Mouse (Mus musculus) common myeloid progenitor, adult 5-6 weeks (primary cell): ENCODE results near the gene Dmpk. TPM values are rescaled to one million over a fixed set of nuclear protein-coding genes. Genes with fewer than 3 reads are reported as not detected.
A peak's percentile ranks its signal among the peaks of the same experiment; 100 is the strongest.

Experiments
- ATAC-seq: replicated peaks from 2 replicates; pipeline ENCODE4 v1.8.0; 2016; ENCODE audit warnings: low read depth, mild to moderate bottlenecking, moderate TSS enrichment, inconsistent platforms; ENCODE audit not compliant: poor library complexity, severe bottlenecking
- total RNA-seq: library from RNA; stranded (forward); fragments of 200-1000, 187-1606 nt; gene quantifications from 2 replicates; pipeline ENCODE4 v1.2.3, GENCODE M21; 2017

Gene Dmpk
- total RNA-seq, 1 experiment from 2014 or later = 0.32 TPM

DNA sequence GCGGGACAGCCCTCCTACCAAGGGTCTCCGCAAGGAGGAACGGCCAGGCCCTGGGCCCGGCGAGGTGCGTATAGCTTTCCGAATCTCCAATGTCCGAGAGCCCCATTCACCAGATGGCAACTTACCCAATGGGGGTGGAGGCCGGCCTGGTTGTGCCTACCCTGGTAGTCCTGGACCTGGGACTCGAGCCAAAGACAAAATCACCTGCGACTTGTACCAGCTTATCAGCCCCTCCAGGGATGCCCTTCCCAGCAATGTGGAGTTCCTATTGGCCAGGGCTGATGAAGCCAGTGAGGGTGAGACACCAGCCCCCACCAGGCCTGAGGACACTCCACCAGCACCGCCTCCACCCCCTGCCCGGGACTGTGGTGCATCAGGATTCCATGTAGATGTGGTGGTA, 52.5 kb downstream of the Dmpk start:
- no peak for ATAC-seq

GRCm38 (mm10) chr7:19136673-19137334, 53.2 kb downstream of the Dmpk start:
- peak; percentile 33; the same call in 1 of the 2 replicates for ATAC-seq

DNA sequence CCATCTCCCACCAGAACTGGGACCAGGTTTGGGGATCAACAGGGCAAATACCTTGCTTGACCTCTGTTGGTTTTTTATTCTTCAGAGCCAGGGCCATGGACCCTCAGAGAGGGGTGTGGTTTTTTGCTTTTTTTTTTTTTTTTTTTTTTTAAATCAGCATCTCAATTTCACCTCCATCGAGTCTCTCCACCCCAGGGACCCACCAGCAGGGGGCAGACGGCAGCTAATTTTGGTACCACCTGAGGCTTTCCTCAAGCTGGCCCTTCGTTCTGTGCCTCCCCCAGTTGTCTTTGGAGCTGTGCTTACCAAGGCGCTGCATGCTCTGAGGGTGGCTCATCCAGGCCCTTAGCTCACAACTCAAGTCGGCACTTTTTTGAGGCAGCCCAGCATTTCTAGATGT, 53.7 kb downstream of the Dmpk start:
- ATAC-seq = peak; percentile 65; the same call in 1 of the 2 replicates

Other genes starting within 250 kb of the Dmpk start
- gene Mill2, start 243.9 kb upstream of the Dmpk start, total RNA-seq = 0.37 and 0.49 TPM in 2 replicates
- gene Pglyrp1, start 212.5 kb upstream of the Dmpk start, total RNA-seq = 2.2 and 10.0 TPM in 2 replicates
- 16.5 and 19.8 TPM in 2 replicates for gene Ccdc61, start 173.4 kb upstream of the Dmpk start, total RNA-seq
- gene Nova2, start 158.0 kb upstream of the Dmpk start, total RNA-seq = 0.14 TPM in 1 of 2 replicates, not detected in the other
- gene Nanos2, start 96.4 kb upstream of the Dmpk start, total RNA-seq = not detected in 2 replicates
- gene Mypop, start 92.6 kb upstream of the Dmpk start, total RNA-seq = 0.64 TPM in 1 of 2 replicates, not detected in the other
- gene Irf2bp1, start 79.8 kb upstream of the Dmpk start, total RNA-seq = 13.1 and 14.6 TPM in 2 replicates
- 0.50 TPM in 1 of 2 replicates, not detected in the other for gene Foxa3, start 60.3 kb upstream of the Dmpk start, total RNA-seq
- 48.9 and 54.0 TPM in 2 replicates for gene Sympk, start 59.5 kb upstream of the Dmpk start, total RNA-seq
- not detected in 2 replicates for gene Rsph6a, start 29.2 kb upstream of the Dmpk start, total RNA-seq
- gene Dmwd, start 7.6 kb upstream of the Dmpk start, total RNA-seq = 6.3 and 12.7 TPM in 2 replicates
- 3.1 and 5.1 TPM in 2 replicates for gene Six5, start 10.7 kb downstream of the Dmpk start, total RNA-seq
- gene Gm4969, start 34.5 kb downstream of the Dmpk start, total RNA-seq = 0.68 and 1.5 TPM in 2 replicates
- gene Fbxo46, start 36.0 kb downstream of the Dmpk start, total RNA-seq = 5.7 and 6.6 TPM in 2 replicates
- gene Qpctl, start 65.4 kb downstream of the Dmpk start, total RNA-seq = 3.7 and 5.4 TPM in 2 replicates
- gene Snrpd2, start 65.9 kb downstream of the Dmpk start, total RNA-seq = 73.5 and 79.5 TPM in 2 replicates
- not detected in 2 replicates for gene Gipr, start 82.3 kb downstream of the Dmpk start, total RNA-seq
- gene Eml2, start 92.6 kb downstream of the Dmpk start, total RNA-seq = 10.6 and 15.9 TPM in 2 replicates
- gene Gpr4, start 128.7 kb downstream of the Dmpk start, total RNA-seq = not detected in 2 replicates
- 22.4 and 24.0 TPM in 2 replicates for gene Opa3, start 144.5 kb downstream of the Dmpk start, total RNA-seq
- 47.6 and 61.7 TPM in 2 replicates for gene Vasp, start 188.0 kb downstream of the Dmpk start, total RNA-seq
- gene Ppm1n, start 196.2 kb downstream of the Dmpk start, total RNA-seq = not detected in 2 replicates
- 0.14 TPM in 1 of 2 replicates, not detected in the other for gene Rtn2, start 198.8 kb downstream of the Dmpk start, total RNA-seq
- 61.8 and 98.3 TPM in 2 replicates for gene Fosb, start 226.2 kb downstream of the Dmpk start, total RNA-seq